ENCODE assay signal across 21 mouse cellular contexts in genomic region chr7:66448304-66448703, GRCm38 (mm10). TPM values are rescaled to one million over a fixed set of nuclear protein-coding genes. Genes with fewer than 3 reads are reported as not detected.
A peak's percentile ranks its signal among the peaks of the same experiment; 100 is the strongest.
DNase-seq lines count a peak whose midpoint lies in the region; ATAC-seq lines count a peak whose summit lies in the region.
"Had no signal": no experiment of that assay in that cellular context is flagged by ENCODE, and none has a peak within 500 bp of the region (broad histone marks: within the 10 kb centered on the region; RNA-seq: fewer than 3 reads in every experiment).

No protein-coding gene starts in this region.

- ATAC-seq in liver, embryonic 12.5 days: no peak
- ATAC-seq in megakaryocyte, adult 5-6 weeks (ENCODE audit: poor library complexity, severe bottlenecking): no peak
- ATAC-seq: CD4-positive, CD25-positive, alpha-beta regulatory T cell, adult 4 months; forebrain, embryonic 16.5 days; intestine, embryonic 16.5 days had no signal

- no peaks in the 10 kb centered on the region for H3K36me3 ChIP-seq in liver, embryonic 12.5 days
- H3K36me3 ChIP-seq: embryonic facial prominence, embryonic 13.5 days; forebrain, embryonic 12.5 days; heart, embryonic 15.5 days; hindbrain, embryonic 15.5 days had no signal

- H3K27me3 ChIP-seq in liver, embryonic 12.5 days (replicated peaks): no peaks in the 10 kb centered on the region
- H3K27me3 ChIP-seq: embryonic facial prominence, embryonic 13.5 days; heart, embryonic 15.5 days; hindbrain, embryonic 15.5 days had no signal

- peak overlapping the region; percentile 41 for H3K4me2 ChIP-seq in liver, embryonic 12.5 days
- H3K4me2 ChIP-seq: embryonic facial prominence, embryonic 13.5 days; forebrain, embryonic 12.5 days; heart, embryonic 15.5 days; hindbrain, embryonic 15.5 days had no signal

- no peak overlapping the region for H3K4me3 ChIP-seq in liver, embryonic 12.5 days
- H3K4me3 ChIP-seq: embryonic facial prominence, embryonic 13.5 days; forebrain, embryonic 12.5 days; heart, embryonic 15.5 days; hindbrain, embryonic 15.5 days had no signal

- H3K4me1 ChIP-seq in liver, embryonic 12.5 days: peaks cover 9% of the 10 kb centered on the region; the same call in 1 of the 2 replicates

- no peak overlapping the region for H3K9ac ChIP-seq in liver, embryonic 12.5 days
- H3K9ac ChIP-seq: embryonic facial prominence, embryonic 13.5 days; forebrain, embryonic 12.5 days; heart, embryonic 15.5 days; hindbrain, embryonic 15.5 days had no signal

- DNase-seq in heart, adult 11 months: peak; percentile 67
- DNase-seq in heart, postnatal 4 days: no peak
- DNase-seq in liver: no peak
- peak; percentile 56 for DNase-seq in R1 (ENCODE audit: low read depth, low spot score)
- no peak for DNase-seq in frontal cortex, postnatal 14 days (ENCODE audit: low spot score in 2 of 2)
- DNase-seq: adrenal gland, adult 2 months; adrenal gland, postnatal 25 days; B cell, adult 2 months; cerebellum, adult 18-20 months; cerebellum, adult 9-11 months; cerebellum, postnatal 36 days; gastrocnemius, postnatal 14 days had no signal

- H3K9me3 ChIP-seq in liver, embryonic 12.5 days (replicated peaks): no peaks in the 10 kb centered on the region
- H3K9me3 ChIP-seq: embryonic facial prominence, embryonic 13.5 days; forebrain, embryonic 12.5 days; heart, embryonic 15.5 days; hindbrain, embryonic 15.5 days had no signal

- WGBS in liver, embryonic 12.5 days (ENCODE audit: insufficient replicate concordance): 47% methylated on average over 10 of the region's 10 CpGs

- H3K27ac ChIP-seq in liver, embryonic 12.5 days: no peak overlapping the region
- H3K27ac ChIP-seq: embryonic facial prominence, embryonic 13.5 days; forebrain, embryonic 12.5 days; heart, embryonic 15.5 days; hindbrain, embryonic 15.5 days had no signal

RNA-seq across cellular contexts. Expression of gene Aldh1a3, which starts 21.0 kb away (rescaled TPM):
- 1 to 10 TPM; 1.8 to 1.9 TPM for total RNA-seq in heart, postnatal 4 days (2021)
- 1.9 and 2.0 TPM in 2 replicates for polyA plus RNA-seq in liver, embryonic 12.5 days (2016; fragmentation: Nextera tagmentation; extraction: Ambion mirVana)
- total RNA-seq in megakaryocyte, adult 5-6 weeks (2015): 0.16 TPM in 1 of 2 replicates, not detected in the other
- not detected in 2 replicates for total RNA-seq in megakaryocyte, adult 5-6 weeks (2017)

Comparison
In these comparisons a context has a peak if more than half of its experiments do, and no peak if none do; other contexts are left out.
1. DNase-seq: peak in heart, adult 11 months (single experiment) and R1 (single experiment); none in heart, postnatal 4 days (single experiment), liver (single experiment) and frontal cortex, postnatal 14 days (0 of 2).